Mouse (Mus musculus) CH12.LX (cell line): Measurements from ENCODE around the gene Lyz1. TPM values are rescaled to one million over a fixed set of nuclear protein-coding genes. Genes with fewer than 3 reads are reported as not detected.
"Not testable (repeated sequence)": the region's sequence is repeated elsewhere in the genome, so short reads cannot be mapped to it uniquely, and the experiment has no call there.

ENCODE experiments used
- DNase-seq: peaks from one replicate; pipeline ENCODE4 v3.0.0-alpha.2; 2013; ENCODE audit errors: extremely low read depth
- H3K27ac ChIP-seq: 2 replicates; pipeline ENCODE4 v1.5.1; 2012; ENCODE audit warnings: low read depth, mild to moderate bottlenecking, control low read depth, moderate library complexity; ENCODE audit not compliant: insufficient read depth
- H3K27me3 ChIP-seq: replicated peaks from 2 replicates; pipeline ENCODE3; 2012; ENCODE audit warnings: inconsistent platforms
- H3K36me3 ChIP-seq, 2 experiments: replicated peaks in 1 of 2; 2 replicates each; pipeline versions ENCODE3 to v1.6.1; 2012; ENCODE audit warnings: inconsistent platforms in 1 of 2, low read length in 1 of 2, mild to moderate bottlenecking in 1 of 2, mixed read lengths in 1 of 2, moderate library complexity in 1 of 2; ENCODE audit not compliant: control insufficient read depth in 1 of 2, insufficient read depth in 1 of 2
- H3K4me1 ChIP-seq, 2 experiments: 2 replicates each; pipeline ENCODE4 v1.6.1; 2012; ENCODE audit warnings: inconsistent platforms in 1 of 2, moderate library complexity in 1 of 2; ENCODE audit not compliant: insufficient read depth in 2 of 2, control insufficient read depth in 1 of 2
- H3K4me2 ChIP-seq: 2 replicates; pipeline ENCODE4 v1.6.1; 2012; ENCODE audit warnings: low read depth, mild to moderate bottlenecking, control low read depth; ENCODE audit not compliant: poor library complexity, insufficient read depth, severe bottlenecking
- H3K4me3 ChIP-seq, 3 experiments: fragments of 150-350 bp in 1 of 3; sonication (generic) in 1 of 3; replicated peaks in 1 of 3; 2 replicates each; pipeline versions ENCODE3 to v1.5.1; 2011 to 2012; ENCODE audit warnings: low read depth in 2 of 3, low read length in 2 of 3, mild to moderate bottlenecking in 2 of 3, moderate library complexity in 2 of 3, control low read depth in 1 of 3, improper control_type of control experiment in 1 of 3, inconsistent platforms in 1 of 3, mixed read lengths in 1 of 3; ENCODE audit not compliant: poor library complexity in 1 of 3
- H3K79me2 ChIP-seq: replicated peaks from 2 replicates; pipeline ENCODE4 v1.6.1; 2012; ENCODE audit warnings: mild to moderate bottlenecking, moderate library complexity; ENCODE audit not compliant: control insufficient read depth, poor library complexity, insufficient read depth, severe bottlenecking; ENCODE audit errors: extremely low read depth
- H3K9ac ChIP-seq: 2 replicates; pipeline ENCODE4 v1.6.1; 2012; ENCODE audit warnings: low read depth, mild to moderate bottlenecking, control low read depth, moderate library complexity; ENCODE audit not compliant: insufficient read depth
- H3K9me3 ChIP-seq: replicated peaks from 2 replicates; pipeline ENCODE3; 2012; ENCODE audit warnings: low read length, inconsistent platforms, mixed read lengths
- CHD2 ChIP-seq: IDR thresholded peaks from 2 replicates; pipeline ENCODE4 v1.6.1; 2011; ENCODE audit warnings: low read length, improper control_type of control experiment
- E2F4 ChIP-seq: IDR thresholded peaks from 2 replicates; pipeline ENCODE4 v1.6.1; 2011; ENCODE audit warnings: low read depth, low read length, improper control_type of control experiment; ENCODE audit not compliant: insufficient replicate concordance
- GABPA ChIP-seq: IDR thresholded peaks from 2 replicates; pipeline ENCODE4 v1.6.1; 2012; ENCODE audit warnings: low read depth, low read length, improper control_type of control experiment, inconsistent platforms; ENCODE audit not compliant: insufficient replicate concordance
- MAFK ChIP-seq: IDR thresholded peaks from 2 replicates; pipeline ENCODE4 v1.6.1; 2011; ENCODE audit warnings: low read length, improper control_type of control experiment; ENCODE audit not compliant: insufficient replicate concordance
- MYC ChIP-seq: IDR thresholded peaks from 2 replicates; pipeline ENCODE4 v1.6.1; 2011; ENCODE audit warnings: low read depth, mild to moderate bottlenecking, improper control_type of control experiment, low read length
- PAX5 ChIP-seq: IDR thresholded peaks from 2 replicates; pipeline ENCODE4 v1.6.1; 2012; ENCODE audit warnings: low read length, inconsistent platforms, mixed read lengths
- POLR2AphosphoS2 ChIP-seq: IDR thresholded peaks from 2 replicates; pipeline ENCODE4 v1.6.1; 2011; ENCODE audit warnings: low read depth, low read length, improper control_type of control experiment
- RCOR1 ChIP-seq: conservative IDR thresholded peaks from 2 replicates; pipeline ENCODE4 v1.6.1; 2012; ENCODE audit warnings: low read depth, mild to moderate bottlenecking, inconsistent platforms, low read length, improper control_type of control experiment
- SIN3A ChIP-seq: IDR thresholded peaks from 2 replicates; pipeline ENCODE4 v1.6.1; 2012; ENCODE audit warnings: low read length, improper control_type of control experiment, inconsistent platforms
- TCF12 ChIP-seq: IDR thresholded peaks from 2 replicates; pipeline ENCODE4 v1.6.1; 2014; ENCODE audit warnings: low read depth, mild to moderate bottlenecking, inconsistent platforms, low read length, improper control_type of control experiment
- USF2 ChIP-seq: conservative IDR thresholded peaks from 2 replicates; pipeline ENCODE4 v1.6.1; 2011; ENCODE audit warnings: low read depth, low read length, improper control_type of control experiment
- dilution Hi-C: fragments of 300-500 bp; cut with MboI; formaldehyde crosslinking; loops from 2 replicates; pipeline ENCODE4 v1.14.3; 2020; ENCODE audit warnings: low sequenced_read_pairs; ENCODE audit not compliant: extremely low pct_unique_long_range_greater_than_20kb, extremely low pct_ligation_motif_present
- in situ Hi-C: fragments of 300-500 bp; cut with MboI; formaldehyde crosslinking; loops from 3 replicates; pipeline ENCODE4 v1.14.3; 2019; ENCODE audit warnings: low sequenced_read_pairs, low pct_ligation_motif_present, low pct_unique_long_range_greater_than_20kb, mixed read lengths
- polyA plus RNA-seq: library from polyadenylated mRNA; unstranded; fragments of >175 nt; gene quantifications from 2 replicates; pipeline ENCODE4 v1.2.1, GENCODE M21; 2012; ENCODE audit warnings: low read depth; ENCODE audit not compliant: insufficient read length
- total RNA-seq, 2 experiments: library from RNA; depleted of rRNA; stranded (reverse); fragments of 300-350 nt in 1 of 2; fragments of >200 nt in 1 of 2; gene quantifications; 2 replicates each; pipeline ENCODE4 v1.2.3; 2012 to 2014

Gene Lyz1
- total and polyA plus RNA-seq, 3 experiments = not detected

DNA sequence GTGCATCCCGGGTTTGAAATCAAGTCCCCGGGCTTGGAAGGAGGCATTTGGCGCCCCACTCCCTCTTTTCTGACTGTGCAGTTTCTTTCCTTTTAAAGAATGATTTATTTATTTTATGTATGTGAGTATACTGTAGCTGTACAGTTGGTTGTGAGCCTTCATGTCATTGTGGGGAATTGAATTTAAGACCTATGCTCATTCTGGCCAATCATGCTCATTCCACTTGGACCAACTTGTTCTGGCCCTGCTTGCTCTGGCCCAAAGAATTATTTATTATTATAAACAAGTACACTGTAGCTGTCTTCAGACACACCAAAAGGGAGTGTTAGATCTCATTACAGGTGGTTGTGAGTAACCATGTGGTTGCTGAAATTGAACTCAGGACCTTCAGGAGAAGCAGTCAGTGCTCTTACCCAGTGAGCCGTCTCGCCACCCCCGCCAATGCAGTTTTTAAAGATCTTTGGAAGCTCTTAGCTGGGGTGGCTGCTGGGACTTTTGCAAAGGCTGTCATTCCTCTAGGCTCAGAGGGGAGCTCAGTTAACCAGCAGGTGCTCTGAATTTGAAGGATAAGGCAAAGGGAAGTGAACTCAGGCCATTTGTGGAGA lies 6.2 kb downstream of the Lyz1 start:
- Histone ChIP-seq H3K4me3 (no peak overlapping the region), H3K27ac (no peak overlapping the region), H3K4me1 (peaks cover 0 to 15% of the 10 kb centered on the region in 2 experiments; a peak in 1 of 4 replicates), H3K4me2 (no peak overlapping the region), H3K36me3 (no peaks in the 10 kb centered on the region), H3K9ac (no peak overlapping the region), H3K27me3 (peaks cover 2% of the 10 kb centered on the region), H3K9me3 (no peaks in the 10 kb centered on the region), H3K79me2 (no peaks in the 10 kb centered on the region)
- TF ChIP-seq USF2 = no peak
- TF ChIP-seq POLR2AphosphoS2 = no peak
- TF ChIP-seq TCF12 = no peak
- dilution Hi-C loops = no loop called here
- in situ Hi-C loops = no loop called here
- DNase-seq = no peak

DNA sequence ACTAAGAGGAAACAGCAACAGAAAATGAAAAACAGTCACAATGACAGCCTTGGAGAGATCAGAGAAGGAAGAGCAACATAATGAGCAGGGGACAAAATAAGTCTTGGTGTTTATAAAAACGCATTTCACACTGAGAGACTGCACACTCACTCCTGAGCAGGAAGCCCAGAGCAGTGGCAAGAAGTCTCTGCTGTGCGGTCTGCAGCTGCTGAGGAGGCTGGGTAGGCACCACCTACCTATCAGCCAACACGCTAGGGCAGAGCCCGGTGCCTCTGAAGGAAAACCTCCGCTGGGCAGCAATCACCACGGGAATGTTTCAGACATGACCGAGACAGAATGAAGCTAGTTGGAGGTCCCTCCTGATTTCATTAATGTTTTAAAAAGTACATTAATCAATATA lies 7.1 kb downstream of the Lyz1 start:
- peaks cover 0 to 15% of the 10 kb centered on the region in 2 experiments; a peak in 1 of 4 replicates for H3K4me1 ChIP-seq
- H3K27me3 ChIP-seq, H3K4me2 ChIP-seq, H3K9me3 ChIP-seq, H3K4me3 ChIP-seq, H3K9ac ChIP-seq, in situ Hi-C loops, DNase-seq, H3K27ac ChIP-seq, H3K36me3 ChIP-seq, dilution Hi-C loops, H3K79me2 ChIP-seq: not testable (repeated sequence)

DNA sequence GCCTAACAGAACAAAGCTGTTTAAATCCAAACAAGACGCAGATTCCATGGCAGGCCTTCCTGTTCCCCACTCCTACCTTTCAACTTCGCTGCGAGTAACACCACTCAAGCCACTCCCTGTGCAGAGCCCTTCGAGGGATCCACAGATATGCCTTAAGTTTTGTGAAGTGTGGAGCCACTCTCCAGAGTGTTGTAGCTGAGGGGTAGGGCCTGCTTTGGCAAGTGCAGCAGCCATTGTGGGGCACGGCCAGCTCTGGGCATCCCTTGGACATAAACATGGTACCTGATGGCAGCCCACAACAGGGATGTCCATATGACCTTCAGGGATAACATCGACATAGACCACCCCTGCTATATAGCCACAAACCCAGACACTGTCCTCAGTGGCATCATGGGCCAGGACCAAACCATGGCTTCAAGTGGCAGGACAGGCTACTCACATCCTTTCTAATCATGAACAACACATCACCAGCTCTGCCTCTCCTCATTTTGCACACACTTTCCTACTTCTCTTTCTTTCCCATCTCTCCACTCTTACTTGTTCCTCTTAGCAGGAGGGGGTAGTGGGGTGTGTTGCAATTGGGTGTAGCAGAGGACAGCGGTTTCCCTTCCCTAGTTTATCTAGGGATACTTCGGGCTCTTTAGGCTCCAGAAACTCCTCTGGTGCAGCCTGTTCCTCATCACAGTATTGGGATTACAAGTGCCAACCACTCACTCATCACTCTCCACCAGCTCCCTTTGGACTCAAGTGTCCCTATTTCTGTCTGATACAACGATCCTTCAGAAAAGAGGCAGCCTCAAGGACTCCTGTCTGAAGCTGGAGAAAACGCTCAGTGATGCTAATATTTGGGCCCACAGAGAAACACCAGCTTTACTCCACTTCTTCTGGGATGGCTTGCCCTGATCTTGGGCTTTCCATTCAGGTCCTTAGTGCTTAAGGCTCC lies 7.8 kb downstream of the Lyz1 start:
- Histone ChIP-seq H3K4me3 (no peak overlapping the region), H3K27me3 (peaks cover 2% of the 10 kb centered on the region), H3K9me3 (no peaks in the 10 kb centered on the region), H3K9ac (no peak overlapping the region), H3K4me1 (peaks cover 0 to 15% of the 10 kb centered on the region in 2 experiments; a peak in 1 of 4 replicates), H3K27ac (no peak overlapping the region), H3K36me3 (no peaks in the 10 kb centered on the region), H3K79me2 (no peaks in the 10 kb centered on the region), H3K4me2 (no peak overlapping the region)
- dilution Hi-C loops (no loop called here), in situ Hi-C loops (no loop called here)
- TF ChIP-seq CHD2 (no peak), MAFK (no peak), MYC (no peak), SIN3A (no peak), GABPA (no peak), PAX5 (no peak), E2F4 (no peak), RCOR1 (no peak)
- no peak for DNase-seq
